Mouse (Mus musculus) E14TG2a.4 (cell line): ENCODE data around the gene Dnaic1.

Experiments used
- CTCF ChIP-seq: conservative IDR thresholded peaks from 2 replicates; pipeline ENCODE4 v1.5.1; 2014; ENCODE audit warnings: low read length
- NANOG ChIP-seq: IDR thresholded peaks from 2 replicates; pipeline ENCODE4 v1.6.1; 2014; ENCODE audit warnings: borderline replicate concordance, low read length, mixed read lengths

DNA sequence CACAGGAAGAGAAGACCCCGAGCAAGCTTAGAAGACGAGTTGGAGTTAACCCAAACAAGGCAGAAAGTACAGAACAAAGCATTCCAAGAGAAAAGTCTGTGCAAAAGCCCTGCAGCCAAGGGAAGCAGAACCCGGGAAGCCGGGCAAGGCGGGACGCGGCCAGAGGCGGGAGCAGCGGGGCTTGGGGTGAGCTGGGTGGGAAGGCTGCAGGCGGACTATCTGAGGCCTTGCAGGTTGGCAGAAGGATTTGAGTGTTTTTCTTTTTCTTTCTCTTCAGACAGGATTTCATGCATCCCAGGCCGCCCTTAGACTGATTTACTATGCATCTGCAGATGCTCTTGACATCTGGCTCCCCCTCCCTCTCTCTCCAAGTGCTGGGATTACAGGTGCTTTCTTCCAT is 16.5 kb upstream of the Dnaic1 start:
- TF ChIP-seq CTCF (no peak), NANOG (no peak)
